Mouse (Mus musculus): ENCODE results near the gene Nup85. TPM values are rescaled to one million over a fixed set of nuclear protein-coding genes. Genes with fewer than 3 reads are reported as not detected.
A peak's percentile ranks its signal among the peaks of the same experiment; 100 is the strongest.

Gene Nup85
- polyA plus RNA-seq, 1 experiment from 2014 or later: 101 TPM

DNA sequence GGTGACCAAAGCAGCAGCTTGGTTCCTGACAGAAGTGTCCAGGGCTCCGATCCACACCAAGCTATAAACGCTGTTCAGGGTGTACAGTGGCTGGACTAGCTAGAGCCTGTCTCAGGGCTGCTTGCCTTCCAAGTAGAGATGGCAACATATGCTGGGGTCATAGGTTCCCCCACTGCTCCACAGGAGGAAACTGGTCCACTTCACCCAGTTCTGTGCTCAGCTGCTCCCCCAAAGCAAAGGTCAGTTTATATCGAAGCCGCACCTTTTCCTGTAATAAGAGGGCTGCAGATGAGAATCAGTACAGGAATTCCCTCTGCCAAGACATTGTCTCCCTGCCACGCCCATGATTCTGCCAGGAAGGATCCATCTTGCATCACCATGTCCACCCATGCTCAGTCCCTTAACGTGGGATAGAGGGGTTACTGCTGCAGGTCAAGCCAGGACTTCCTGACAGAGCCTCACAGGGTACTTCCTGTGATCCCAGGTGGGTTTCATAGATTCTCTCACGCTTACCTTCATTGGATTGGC is 21.4 kb downstream of the Nup85 start:
- Histone ChIP-seq H3K36me3 (peaks cover 96% of the 10 kb centered on the region), H3K27me3 (replicated peaks) (no peaks in the 10 kb centered on the region), H3K9ac (replicated peaks) (no peak overlapping the region), H3K27ac (replicated peaks) (no peak overlapping the region), H3K9me3 (replicated peaks) (no peaks in the 10 kb centered on the region), H3K4me1 (no peaks in the 10 kb centered on the region), H3K4me3 (replicated peaks) (no peak overlapping the region), H3K4me2 (no peak overlapping the region)
- ATAC-seq (ENCODE audit: low FRiP score): no peak
- 93% methylated on average over 7 of the region's 7 CpGs for WGBS

DNA sequence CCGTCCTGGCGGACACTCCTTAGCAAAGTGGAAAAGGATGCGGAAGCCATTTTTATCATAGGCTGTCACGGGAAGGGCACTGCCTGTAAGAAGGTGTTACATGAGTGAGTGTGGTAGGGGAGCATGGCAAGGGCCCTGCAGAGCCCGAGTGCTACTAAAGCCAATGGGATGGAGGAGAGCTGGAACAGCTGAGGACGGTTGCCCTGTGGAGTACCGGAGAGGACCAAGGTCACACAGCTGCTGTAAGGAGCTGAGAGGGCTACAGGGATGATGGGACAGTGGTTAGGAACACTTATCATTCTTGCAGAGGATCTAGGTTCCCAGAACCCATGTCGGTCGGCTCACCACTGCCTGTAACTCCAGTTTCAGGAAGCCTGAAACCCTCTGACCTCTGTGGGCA is 22.2 kb downstream of the Nup85 start:
- WGBS: 95% methylated on average over 9 of the region's 9 CpGs
- H3K36me3 ChIP-seq: peaks cover 96% of the 10 kb centered on the region
- ATAC-seq (ENCODE audit: low FRiP score): no peak
- no peaks in the 10 kb centered on the region for H3K9me3 ChIP-seq (replicated peaks)
- no peak overlapping the region for H3K27ac ChIP-seq (replicated peaks)
- H3K4me3 ChIP-seq (replicated peaks): no peak overlapping the region
- no peaks in the 10 kb centered on the region for H3K4me1 ChIP-seq
- H3K9ac ChIP-seq (replicated peaks): no peak overlapping the region
- no peaks in the 10 kb centered on the region for H3K27me3 ChIP-seq (replicated peaks)
- no peak overlapping the region for H3K4me2 ChIP-seq

DNA sequence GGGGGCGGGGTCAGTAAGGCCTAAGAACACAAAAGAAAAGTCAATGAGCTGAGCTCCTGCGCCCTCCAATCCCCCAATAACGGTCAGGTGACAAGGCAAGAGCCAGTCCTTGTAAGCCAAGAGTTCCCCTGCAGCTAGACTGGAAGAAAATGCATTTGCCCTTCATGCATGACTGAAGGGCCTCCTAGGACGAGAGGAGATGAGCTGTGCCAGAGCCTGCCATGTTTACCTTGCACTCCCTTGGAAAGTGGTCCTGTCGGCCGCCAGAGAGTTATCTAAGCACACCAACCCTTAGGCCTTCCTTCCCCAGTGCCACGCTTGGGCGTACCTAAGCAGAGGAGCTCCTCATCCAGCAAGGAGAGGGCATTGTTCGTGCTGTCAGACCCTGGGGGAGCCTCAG is 23.8 kb downstream of the Nup85 start:
- no peak for ATAC-seq (ENCODE audit: low FRiP score)
- 82% methylated on average over 9 of the region's 9 CpGs for WGBS
- no peak overlapping the region for H3K4me3 ChIP-seq (replicated peaks)
- no peaks in the 10 kb centered on the region for H3K9me3 ChIP-seq (replicated peaks)
- peaks cover 95% of the 10 kb centered on the region for H3K36me3 ChIP-seq
- H3K4me2 ChIP-seq: no peak overlapping the region
- H3K9ac ChIP-seq (replicated peaks): no peak overlapping the region
- no peaks in the 10 kb centered on the region for H3K4me1 ChIP-seq
- H3K27me3 ChIP-seq (replicated peaks): no peaks in the 10 kb centered on the region
- H3K27ac ChIP-seq (replicated peaks): no peak overlapping the region

DNA sequence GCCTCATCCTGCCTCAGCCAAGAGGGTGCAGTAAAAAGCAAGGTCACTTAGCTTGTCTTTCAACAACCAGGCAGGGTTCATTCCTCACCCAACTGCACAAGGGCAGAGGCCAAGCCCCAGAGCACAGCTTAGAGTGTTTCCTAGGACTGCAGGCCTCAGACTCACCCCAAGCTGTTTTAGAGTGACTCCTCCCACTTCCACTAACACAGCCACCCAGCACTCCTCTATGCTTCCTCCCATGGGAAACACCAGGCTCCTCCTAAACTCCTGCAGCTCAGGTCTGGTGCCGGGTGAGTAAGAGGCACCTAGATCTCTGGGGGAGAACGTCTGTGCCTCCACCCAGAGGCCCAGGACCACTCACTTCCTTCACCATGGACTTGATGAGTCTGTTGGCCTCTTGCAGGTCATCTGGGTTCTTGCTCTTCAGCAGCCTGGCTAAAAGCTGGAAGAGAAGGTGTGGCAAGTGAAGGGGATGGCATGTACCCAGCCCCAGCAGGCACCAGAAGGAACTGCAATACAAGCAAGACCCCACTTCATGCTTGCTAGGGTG is 26.4 kb downstream of the Nup85 start:
- Histone ChIP-seq H3K4me1 (no peaks in the 10 kb centered on the region), H3K27me3 (replicated peaks) (no peaks in the 10 kb centered on the region), H3K9ac (replicated peaks) (no peak overlapping the region), H3K36me3 (peaks cover 86% of the 10 kb centered on the region), H3K4me2 (no peak overlapping the region), H3K4me3 (replicated peaks) (no peak overlapping the region), H3K9me3 (replicated peaks) (no peaks in the 10 kb centered on the region), H3K27ac (replicated peaks) (no peak overlapping the region)
- ATAC-seq (ENCODE audit: low FRiP score): no peak
- 90% methylated on average over 2 of the region's 2 CpGs for WGBS

DNA sequence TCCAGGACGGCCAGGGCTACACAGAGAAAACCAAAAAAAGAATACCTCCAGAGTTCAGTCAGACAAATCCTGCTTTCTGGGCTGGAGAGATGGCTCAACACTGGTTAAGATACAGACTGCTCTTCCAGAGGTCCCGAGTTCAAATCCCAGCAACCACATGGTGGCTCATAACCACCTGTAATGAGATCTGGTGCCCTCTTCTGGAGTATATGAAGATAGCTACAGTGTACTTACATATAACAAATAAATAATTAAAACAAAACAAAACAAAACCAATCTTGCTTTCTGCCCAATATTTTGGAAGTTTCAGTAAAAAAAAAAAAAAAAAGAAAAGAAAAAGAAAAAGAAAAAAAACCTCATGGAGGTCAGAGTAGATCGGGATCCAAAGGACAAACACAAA is 31.0 kb downstream of the Nup85 start:
- no peaks in the 10 kb centered on the region for H3K4me1 ChIP-seq
- no peak overlapping the region for H3K4me2 ChIP-seq
- H3K9ac ChIP-seq (replicated peaks): no peak overlapping the region
- no peak for ATAC-seq (ENCODE audit: low FRiP score)
- 96% methylated on average over 3 of the region's 3 CpGs for WGBS
- H3K27ac ChIP-seq (replicated peaks): no peak overlapping the region
- H3K27me3 ChIP-seq (replicated peaks): no peaks in the 10 kb centered on the region
- peaks cover 64% of the 10 kb centered on the region for H3K36me3 ChIP-seq
- H3K4me3 ChIP-seq (replicated peaks): no peak overlapping the region
- no peaks in the 10 kb centered on the region for H3K9me3 ChIP-seq (replicated peaks)

DNA sequence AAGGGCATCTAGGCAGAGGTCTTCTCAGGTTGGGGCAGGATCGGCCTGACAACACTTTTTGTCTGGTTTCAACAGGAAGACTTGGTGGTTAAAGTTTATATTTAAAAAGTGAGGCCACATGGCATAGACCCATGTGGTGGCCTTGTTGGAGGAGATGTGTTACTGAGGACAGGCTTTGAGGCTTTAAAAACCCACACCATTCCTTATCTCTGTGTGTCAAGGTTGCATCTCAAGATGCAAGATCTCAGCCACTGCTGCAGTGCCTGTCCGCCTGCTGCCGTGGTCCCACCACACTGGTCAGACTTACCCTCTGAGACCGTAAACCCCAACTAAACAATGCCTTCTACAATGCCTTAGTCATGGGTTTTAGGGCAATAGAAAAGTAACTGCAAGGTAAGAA is 34.1 kb downstream of the Nup85 start:
- no peak overlapping the region for H3K27ac ChIP-seq (replicated peaks)
- H3K27me3 ChIP-seq (replicated peaks): no peaks in the 10 kb centered on the region
- H3K4me2 ChIP-seq: no peak overlapping the region
- no peak for ATAC-seq (ENCODE audit: low FRiP score)
- no peak overlapping the region for H3K4me3 ChIP-seq (replicated peaks)
- H3K9ac ChIP-seq (replicated peaks): no peak overlapping the region
- peaks cover 21% of the 10 kb centered on the region for H3K4me1 ChIP-seq
- H3K9me3 ChIP-seq (replicated peaks): no peaks in the 10 kb centered on the region
- 83% methylated on average over 4 of the region's 4 CpGs for whole genome bisulfite sequencing
- H3K36me3 ChIP-seq: peaks cover 40% of the 10 kb centered on the region

DNA sequence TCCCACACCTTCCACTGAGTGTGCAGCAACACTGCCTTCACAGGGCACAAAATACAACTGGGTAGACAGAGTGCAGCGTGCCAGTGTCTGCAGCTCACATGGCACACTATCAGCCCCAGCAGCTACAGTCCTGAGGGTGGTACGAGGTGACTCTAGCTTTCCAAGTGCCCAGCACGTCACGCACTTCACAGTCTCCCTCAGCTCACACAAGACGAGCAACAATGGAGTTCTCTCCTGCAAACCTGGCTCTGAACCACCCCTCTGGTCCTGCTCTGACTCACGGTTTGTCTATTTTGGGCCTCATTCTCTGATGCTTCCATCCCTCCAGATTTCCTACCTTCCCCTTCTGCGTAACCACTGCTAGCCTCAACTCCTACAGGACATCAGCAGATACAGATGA is 35.5 kb downstream of the Nup85 start:
- no peak for ATAC-seq (ENCODE audit: low FRiP score)
- peaks cover 29% of the 10 kb centered on the region for H3K36me3 ChIP-seq
- no peak overlapping the region for H3K4me2 ChIP-seq
- H3K27ac ChIP-seq (replicated peaks): no peak overlapping the region
- H3K4me1 ChIP-seq: peaks cover 25% of the 10 kb centered on the region
- no peaks in the 10 kb centered on the region for H3K9me3 ChIP-seq (replicated peaks)
- no peaks in the 10 kb centered on the region for H3K27me3 ChIP-seq (replicated peaks)
- WGBS: 88% methylated on average over 7 of the region's 7 CpGs
- no peak overlapping the region for H3K4me3 ChIP-seq (replicated peaks)
- no peak overlapping the region for H3K9ac ChIP-seq (replicated peaks)

DNA sequence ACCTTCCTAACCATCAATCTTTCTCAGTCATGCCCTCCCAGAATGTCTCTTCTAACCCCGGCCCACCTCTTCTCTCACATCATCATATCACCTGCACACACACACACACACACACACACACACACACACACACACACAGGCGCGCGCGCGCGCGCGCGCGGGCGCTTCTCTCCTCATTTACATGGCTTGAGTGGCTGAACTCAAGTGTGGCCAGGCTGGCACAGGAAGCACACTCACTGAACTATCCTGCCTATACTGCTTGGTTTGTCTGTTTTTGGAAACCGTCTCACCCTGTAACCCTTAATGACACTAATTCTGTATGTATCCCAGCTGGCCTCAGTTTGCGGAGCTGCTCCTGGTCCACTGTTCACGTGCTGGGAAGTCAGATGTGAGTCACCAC is 36.5 kb downstream of the Nup85 start:
- Histone ChIP-seq H3K9ac (replicated peaks) (no peak overlapping the region), H3K27ac (replicated peaks) (no peak overlapping the region), H3K9me3 (replicated peaks) (no peaks in the 10 kb centered on the region), H3K36me3 (peaks cover 27% of the 10 kb centered on the region), H3K4me3 (replicated peaks) (no peak overlapping the region), H3K27me3 (replicated peaks) (no peaks in the 10 kb centered on the region), H3K4me2 (no peak overlapping the region), H3K4me1 (peaks cover 35% of the 10 kb centered on the region)
- WGBS: 96% methylated on average over 15 of the region's 15 CpGs
- ATAC-seq (ENCODE audit: low FRiP score): no peak

DNA sequence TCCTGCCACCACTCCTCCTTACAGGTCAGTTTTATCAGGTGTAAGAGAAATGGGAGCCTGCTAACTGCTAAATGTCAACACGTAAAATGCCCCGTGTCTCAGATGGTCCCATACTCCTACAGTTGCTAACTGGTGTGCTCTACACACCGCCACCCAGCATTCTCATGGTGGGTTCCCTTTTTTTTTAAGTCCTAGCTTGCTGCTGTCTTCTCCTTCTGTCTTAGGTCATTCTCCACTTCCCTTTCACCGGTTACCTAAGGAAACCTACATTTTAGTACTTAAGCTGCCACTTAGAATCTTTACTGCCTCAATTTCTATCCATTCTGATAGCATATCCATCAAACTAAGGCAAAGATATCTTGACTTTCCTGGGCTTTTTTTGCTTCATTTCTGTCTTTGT is 36.9 kb downstream of the Nup85 start:
- Histone ChIP-seq H3K4me2 (no peak overlapping the region), H3K9me3 (replicated peaks) (no peaks in the 10 kb centered on the region), H3K4me3 (replicated peaks) (no peak overlapping the region), H3K27me3 (replicated peaks) (no peaks in the 10 kb centered on the region), H3K4me1 (peaks cover 38% of the 10 kb centered on the region), H3K9ac (replicated peaks) (no peak overlapping the region), H3K36me3 (peaks cover 27% of the 10 kb centered on the region), H3K27ac (replicated peaks) (no peak overlapping the region)
- over 99% methylated on average over 4 of the region's 4 CpGs for WGBS
- no peak for ATAC-seq (ENCODE audit: low FRiP score)

DNA sequence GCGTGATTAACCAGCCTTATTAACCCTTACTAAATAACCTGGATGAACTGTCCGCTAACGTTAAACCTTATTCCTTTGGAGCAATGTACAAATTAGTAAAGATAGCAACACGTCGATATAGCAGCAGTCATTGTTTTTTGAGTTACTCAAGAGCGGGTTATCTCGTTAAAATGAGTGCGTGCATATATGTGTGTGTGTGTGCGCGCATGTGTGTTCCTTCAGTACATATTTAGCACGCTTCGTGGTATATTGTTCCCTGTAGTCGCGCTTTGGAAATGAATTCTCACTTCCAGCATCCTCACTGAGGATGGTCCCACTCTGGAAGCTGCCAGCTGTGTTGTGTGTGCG is 38.9 kb downstream of the Nup85 start:
- H3K9me3 ChIP-seq (replicated peaks): no peaks in the 10 kb centered on the region
- 4% methylated on average over 15 of the region's 15 CpGs for WGBS
- peak overlapping the region; percentile 95 for H3K27ac ChIP-seq (replicated peaks)
- no peak for ATAC-seq (ENCODE audit: low FRiP score)
- H3K4me2 ChIP-seq: peak overlapping the region; percentile 92
- H3K4me3 ChIP-seq (replicated peaks): peak overlapping the region; percentile 67
- H3K4me1 ChIP-seq: peaks cover 38% of the 10 kb centered on the region
- peak overlapping the region; percentile 94 for H3K9ac ChIP-seq (replicated peaks)
- peaks cover 33% of the 10 kb centered on the region for H3K36me3 ChIP-seq
- no peaks in the 10 kb centered on the region for H3K27me3 ChIP-seq (replicated peaks)

DNA sequence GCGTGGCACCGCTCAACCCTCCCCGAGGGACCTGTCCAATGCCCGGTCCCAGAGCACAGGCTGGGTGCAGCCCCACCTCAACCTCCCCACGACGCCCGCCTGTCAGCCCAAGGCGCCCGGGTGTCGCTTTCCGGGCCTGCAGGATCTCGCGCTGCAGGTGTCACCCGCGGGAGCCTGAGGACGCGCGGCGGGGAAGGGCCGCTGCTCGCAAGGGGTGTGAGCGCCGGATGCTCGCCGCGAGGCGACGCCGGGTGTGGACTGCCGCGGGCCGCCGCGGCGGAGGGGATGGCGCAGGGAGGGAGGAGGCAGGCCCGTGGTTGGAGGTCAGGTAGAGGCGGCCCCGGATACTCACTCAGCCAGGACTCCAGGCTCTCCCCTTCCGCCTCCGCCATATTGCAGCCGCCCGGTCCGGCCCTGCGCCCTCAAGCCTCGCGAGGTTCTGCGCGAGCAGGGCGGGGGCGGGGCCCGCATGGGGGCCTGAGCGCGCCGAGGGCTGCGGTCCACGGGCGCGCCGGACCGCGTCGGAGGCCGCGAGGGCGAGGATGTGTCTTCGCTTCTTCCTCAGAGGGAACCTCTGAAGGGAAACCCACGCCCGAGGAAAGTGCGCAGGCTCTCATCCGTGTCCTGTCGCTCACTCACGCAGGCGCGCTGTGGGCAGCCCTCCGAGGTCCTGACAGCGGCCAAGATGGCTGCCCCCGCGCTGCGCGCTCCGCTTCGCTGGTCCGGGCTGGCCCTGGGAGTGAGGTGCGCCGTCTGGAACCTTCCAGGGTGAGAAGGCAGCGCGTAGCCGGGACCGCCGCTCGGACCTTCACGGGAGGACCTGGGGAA is 39.5 kb downstream of the Nup85 start, which contains the start of the genes Mrps7 and Gga3:
Gene Mrps7, plus strand, starts transcription at position 450 of the 828 bp plus-strand sequence.
Gene Gga3, minus strand, starts transcription at position 576 of the 828 bp plus-strand sequence.
- Histone ChIP-seq H3K9me3 (replicated peaks) (no peaks in the 10 kb centered on the region), H3K9ac (replicated peaks) (peak within 1 kb of the TSS; percentile 94), H3K4me2 (peak within 1 kb of the TSS; percentile 92), H3K27ac (replicated peaks) (peak within 1 kb of the TSS; percentile 95), H3K36me3 (peaks cover 39% of the 10 kb centered on the region), H3K27me3 (replicated peaks) (no peaks in the 10 kb centered on the region), H3K4me3 (replicated peaks) (peak within 1 kb of the TSS; percentile 67), H3K4me1 (peaks cover 38% of the 10 kb centered on the region)
- under 1% methylated on average over 79 of the region's 93 CpGs for WGBS
- ATAC-seq (ENCODE audit: low FRiP score): peak; percentile 96

DNA sequence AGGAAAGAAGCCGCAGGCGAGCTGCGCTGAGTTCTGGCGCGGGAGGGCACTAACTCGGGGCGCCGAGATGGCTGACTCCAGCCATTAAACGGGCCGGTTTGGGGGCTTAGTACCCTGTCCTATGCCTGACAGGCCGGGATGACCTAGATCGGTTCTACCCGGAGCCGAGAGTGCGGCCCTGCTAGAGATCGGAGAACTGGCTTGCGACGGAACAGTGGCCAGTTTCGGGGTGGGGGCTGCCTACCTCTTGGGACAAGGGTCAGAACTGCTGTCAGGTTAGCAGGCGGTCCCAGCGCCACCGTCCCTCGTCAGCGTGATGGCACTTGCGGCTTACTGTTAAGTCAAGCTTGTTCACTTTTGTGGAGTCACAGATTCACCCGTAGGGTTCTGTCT is 40.1 kb downstream of the Nup85 start:
- Histone ChIP-seq H3K9me3 (replicated peaks) (no peaks in the 10 kb centered on the region), H3K36me3 (peaks cover 45% of the 10 kb centered on the region), H3K27me3 (replicated peaks) (no peaks in the 10 kb centered on the region), H3K4me2 (peak overlapping the region; percentile 92), H3K4me3 (replicated peaks) (peak overlapping the region; percentile 67), H3K27ac (replicated peaks) (peak overlapping the region; percentile 95), H3K4me1 (peaks cover 38% of the 10 kb centered on the region), H3K9ac (replicated peaks) (peak overlapping the region; percentile 94)
- ATAC-seq (ENCODE audit: low FRiP score): peak; percentile 48; the same call in 1 of the 2 replicates
- 0% methylated on average over 26 of the region's 26 CpGs for WGBS

Measured in neural tube, embryonic 15.5 days (tissue).